Mouse (Mus musculus) G1E-ER4 (cell line): ENCODE data around the gene Rest. TPM values are rescaled to one million over a fixed set of nuclear protein-coding genes. Genes with fewer than 3 reads are reported as not detected.

Experiments
- GATA1 ChIP-seq: IDR thresholded peaks from one replicate; pipeline ENCODE4 v1.8.0; 2012; ENCODE audit warnings: low read length, inconsistent platforms
- polyA plus RNA-seq: library from polyadenylated mRNA; stranded (reverse); fragments of >175 nt; gene quantifications from 2 replicates; pipeline ENCODE4 v1.2.3, GENCODE M21; 2012

Rest gene
- polyA plus RNA-seq, 1 experiment = 6.6 TPM

DNA sequence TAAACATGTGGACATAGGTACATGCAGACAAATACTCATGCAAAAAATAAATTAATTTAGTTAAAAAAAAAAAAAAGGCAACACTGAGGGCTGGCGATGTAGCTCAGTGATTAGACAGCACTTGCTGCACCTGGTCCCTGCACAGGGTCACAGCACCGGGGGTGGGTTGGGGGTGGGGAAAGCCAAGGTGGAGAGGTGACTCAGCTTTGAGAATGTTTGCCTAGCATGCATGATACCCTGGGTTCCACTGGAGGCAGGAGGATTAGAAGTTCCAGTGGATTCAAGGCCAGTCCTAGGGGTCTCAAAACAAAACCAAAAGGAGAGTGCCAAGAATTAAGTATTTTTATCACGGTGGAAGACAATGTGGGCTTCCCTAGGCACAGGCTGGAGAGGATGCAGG is 7.7 kb upstream of the Rest start:
- TF ChIP-seq GATA1 = no peak

DNA sequence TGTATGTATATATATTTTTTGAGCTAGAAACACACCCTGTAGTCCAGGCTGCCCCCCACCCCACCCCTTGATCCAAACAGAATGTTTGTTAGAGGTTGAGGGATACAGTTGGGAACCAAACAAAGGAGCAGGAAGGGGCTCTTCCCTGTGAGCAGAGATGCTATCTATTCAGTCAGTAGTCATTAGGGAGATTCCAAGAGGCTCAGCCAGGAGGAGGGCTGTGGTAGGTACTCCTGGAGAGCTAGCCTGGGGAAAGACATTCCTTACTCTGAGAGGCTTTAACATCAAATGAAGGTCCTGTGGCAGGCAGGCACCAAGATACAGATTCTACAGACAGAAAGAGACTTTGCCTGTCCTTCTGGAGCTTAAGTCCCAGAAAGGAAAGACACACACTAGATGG is 6.0 kb upstream of the Rest start:
- no peak for TF ChIP-seq GATA1

DNA sequence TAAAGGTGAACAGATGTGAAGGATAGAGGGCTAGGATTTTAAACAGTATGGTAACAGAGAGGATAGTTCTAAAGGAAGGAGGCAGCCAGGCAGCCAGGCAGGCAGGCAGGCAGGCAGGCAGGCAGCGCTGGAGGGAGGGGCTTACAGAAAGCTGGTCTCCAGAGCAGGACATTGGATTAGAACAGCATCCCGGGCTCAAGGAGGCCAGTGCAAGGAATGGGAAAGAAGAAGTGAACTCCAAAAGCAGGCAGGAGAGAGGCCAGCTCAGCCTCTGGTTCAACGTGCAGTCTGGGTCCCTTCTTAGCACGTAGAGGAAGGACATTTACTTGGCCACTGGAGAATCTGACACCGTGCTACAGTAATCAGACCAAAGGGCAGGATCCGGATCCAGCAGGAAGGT is 5.2 kb upstream of the Rest start:
- no peak for TF ChIP-seq GATA1

DNA sequence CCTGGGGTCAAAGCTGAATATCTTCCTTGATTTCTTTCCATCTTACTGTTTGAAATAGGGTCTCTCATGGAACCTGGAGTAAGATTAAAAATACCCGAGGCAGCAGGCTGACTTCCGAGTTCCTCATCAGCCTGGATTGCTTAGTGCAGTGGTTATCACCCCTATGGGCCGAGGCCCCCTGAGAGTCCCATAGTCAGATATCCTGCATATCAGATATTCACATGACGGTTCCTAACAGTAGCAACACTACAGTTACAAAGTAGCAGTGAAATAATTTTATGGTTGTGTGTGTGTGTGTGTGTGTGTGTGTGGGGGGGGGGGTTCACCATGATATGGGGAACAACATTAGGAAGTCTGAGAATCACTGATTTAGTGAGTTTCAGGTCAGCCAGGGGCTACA is 4.2 kb upstream of the Rest start:
- no peak for TF ChIP-seq GATA1

DNA sequence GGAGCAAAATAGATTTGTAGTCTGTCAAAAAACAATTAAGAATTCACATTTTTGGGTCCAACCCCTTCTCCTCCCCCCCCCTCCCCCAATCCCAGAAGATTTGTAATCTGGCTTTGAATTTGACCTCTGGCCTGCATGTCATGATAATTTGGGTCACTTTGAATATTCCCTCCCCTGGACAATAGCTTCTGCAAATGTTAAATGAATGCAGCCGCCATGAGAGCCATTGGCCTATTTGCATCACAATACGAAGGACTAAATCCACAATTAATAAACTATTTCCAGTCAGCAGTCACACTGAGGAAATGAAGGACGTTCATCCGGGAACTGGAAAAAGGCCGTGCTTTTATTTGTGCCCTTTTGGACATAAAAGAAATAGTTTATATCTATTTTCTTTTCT is 3.2 kb upstream of the Rest start:
- TF ChIP-seq GATA1 = no peak

DNA sequence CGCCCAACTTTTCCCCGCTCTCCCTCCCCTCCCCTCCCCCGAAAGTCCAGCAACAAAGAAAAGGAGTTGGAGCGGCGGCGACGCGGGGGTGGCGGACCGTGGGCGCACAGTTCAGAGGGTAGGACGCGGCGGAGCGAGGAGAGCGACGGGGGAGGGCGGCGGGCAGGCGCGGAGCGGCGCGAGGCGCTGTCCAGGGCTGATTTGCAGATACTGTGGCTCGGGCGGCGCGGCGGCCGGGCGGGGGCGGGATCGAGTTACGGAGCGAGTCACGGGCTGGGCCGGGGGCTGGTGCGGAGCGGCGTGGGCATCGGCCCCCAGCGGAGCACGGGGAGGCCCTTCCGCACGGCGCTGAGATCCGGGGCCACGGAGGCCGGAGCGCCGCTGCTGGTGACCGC is 377 bp downstream of the Rest start:
- TF ChIP-seq GATA1 = no peak

DNA sequence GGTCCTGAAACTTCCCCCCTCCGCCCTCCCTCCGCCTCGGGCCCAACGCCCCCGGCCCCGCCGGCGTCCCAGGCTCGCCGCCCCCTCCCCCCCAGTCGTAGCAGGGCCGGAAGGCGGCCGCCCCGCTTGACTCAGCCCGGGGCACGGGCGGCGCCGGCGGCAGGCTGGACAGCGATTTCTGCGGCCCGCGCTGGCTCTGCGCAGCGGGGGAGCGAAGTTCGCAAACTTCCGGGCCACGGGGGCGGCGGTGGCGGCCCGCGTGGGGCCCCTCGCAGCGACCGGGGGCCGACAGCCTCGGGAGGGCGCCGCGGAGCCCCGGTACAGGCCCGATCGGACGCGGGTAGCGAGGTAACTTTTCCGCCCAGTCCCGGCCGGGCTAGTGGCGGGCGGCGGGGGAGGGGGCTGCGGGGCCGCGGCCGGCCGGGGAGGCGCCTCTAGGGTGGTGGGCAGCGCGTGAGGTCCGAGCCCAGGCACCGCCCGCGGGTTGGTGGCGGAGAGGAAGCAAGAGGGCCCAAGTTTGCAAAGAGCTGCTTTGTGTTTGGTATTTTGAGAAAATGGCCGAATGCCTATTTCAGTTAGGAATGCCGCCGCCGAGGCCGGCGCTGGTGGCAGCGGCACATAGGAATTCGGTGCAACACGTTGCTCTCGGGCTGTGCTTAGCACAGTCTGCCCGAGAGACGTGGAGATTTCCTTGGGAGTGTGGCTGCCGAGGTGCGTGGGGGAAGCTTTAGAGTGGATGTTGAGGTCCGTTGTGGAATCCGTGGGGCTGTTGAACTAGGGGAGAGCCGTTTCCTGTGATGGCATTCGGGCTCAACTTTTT is 985 bp downstream of the Rest start:
- TF ChIP-seq GATA1 = no peak

DNA sequence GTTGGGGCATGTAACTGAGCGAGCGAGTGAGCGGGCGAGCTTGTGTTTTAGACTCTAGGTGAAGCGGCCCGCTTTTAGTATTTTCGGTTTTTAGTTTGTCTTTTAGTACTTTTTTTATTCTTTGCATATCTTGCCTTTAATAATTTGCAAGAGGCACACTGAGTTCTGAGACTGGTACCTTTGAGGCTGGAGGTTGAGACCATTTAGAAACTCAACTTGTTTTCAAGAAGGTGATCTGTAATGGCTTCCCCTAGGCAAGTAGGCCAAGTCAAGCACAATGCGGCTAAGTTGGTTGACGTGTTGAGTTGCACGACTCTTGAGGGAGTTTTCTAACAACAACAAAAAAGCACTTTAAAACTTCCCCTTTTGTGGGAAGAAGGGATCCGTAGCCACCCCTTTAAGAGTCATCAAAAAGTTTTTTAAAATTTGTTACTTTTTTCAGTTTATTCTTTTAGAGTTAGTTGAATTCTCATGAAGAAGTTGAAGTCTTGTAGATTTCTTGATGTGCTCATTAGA is 1.7 kb downstream of the Rest start:
- no peak for TF ChIP-seq GATA1

DNA sequence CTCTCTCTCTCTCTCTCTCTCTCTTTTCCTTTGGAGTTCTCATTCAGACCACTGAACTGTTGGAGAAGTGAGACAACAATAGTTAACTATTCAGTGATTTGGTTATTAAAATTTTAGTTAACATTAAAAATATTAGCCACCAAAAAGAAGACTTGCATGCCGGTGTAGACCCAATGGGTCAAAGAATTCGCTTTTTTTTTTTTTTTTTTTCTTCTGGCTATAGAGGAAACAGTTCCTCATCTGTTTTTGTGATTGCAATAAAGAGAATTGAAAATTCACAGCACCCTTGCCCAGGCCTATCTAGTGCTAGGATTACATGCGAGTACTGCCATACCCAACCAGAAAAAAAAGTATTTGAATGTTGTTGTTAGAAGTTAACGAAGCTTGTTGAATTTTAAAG is 2.1 kb downstream of the Rest start:
- no peak for TF ChIP-seq GATA1

DNA sequence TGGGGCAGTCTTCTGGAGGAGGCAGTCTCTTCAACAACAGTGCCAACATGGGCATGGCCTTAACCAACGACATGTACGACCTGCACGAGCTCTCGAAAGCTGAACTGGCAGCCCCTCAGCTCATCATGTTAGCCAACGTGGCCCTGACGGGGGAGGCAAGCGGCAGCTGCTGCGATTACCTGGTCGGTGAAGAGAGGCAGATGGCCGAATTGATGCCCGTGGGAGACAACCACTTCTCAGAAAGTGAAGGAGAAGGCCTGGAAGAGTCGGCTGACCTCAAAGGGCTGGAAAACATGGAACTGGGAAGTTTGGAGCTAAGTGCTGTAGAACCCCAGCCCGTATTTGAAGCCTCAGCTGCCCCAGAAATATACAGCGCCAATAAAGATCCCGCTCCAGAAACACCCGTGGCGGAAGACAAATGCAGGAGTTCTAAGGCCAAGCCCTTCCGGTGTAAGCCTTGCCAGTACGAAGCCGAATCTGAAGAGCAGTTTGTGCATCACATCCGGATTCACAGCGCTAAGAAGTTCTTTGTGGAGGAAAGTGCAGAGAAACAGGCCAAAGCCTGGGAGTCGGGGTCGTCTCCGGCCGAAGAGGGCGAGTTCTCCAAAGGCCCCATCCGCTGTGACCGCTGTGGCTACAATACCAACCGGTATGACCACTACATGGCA is 2.8 kb downstream of the Rest start:
- TF ChIP-seq GATA1 = no peak

DNA sequence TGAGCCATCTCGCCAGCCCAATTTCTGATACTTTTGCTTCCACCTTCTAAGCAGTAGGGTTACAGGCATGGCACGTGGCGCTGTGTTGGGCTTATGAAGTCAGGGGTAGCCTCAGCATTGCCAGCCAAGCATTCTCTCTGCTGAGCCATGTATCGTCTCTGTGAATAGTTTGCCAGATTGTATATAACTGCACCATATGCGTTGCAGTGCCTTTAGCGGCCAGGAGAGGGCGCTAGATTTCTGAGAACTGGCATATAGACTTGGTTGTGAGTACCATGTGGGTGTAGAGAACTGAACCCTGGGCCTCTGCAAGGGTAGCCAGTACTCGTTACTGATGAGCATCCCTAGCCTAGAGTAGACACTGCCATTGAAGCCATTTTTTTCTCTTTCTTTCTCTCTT is 4.1 kb downstream of the Rest start:
- no peak for TF ChIP-seq GATA1

DNA sequence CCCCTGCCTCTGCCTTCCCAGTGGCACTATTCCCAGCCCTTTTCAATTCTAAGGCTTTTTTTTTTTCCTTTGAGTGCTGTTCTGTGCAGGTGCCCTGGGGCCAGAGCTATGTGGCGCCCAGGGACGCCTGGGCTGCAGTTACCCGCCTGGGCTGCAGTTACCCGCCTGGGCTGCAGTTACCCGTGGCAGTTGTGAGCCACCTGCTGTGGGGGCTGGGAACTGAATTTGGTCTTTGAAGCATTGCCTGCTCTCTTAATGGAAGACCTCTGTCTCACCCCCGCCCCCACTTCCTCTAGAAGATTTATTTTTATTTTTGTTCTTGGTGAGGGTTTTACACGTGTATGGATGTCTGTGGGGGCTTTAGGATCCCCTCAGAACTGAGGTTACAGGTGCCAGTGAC is 7.9 kb downstream of the Rest start:
- no peak for TF ChIP-seq GATA1

DNA sequence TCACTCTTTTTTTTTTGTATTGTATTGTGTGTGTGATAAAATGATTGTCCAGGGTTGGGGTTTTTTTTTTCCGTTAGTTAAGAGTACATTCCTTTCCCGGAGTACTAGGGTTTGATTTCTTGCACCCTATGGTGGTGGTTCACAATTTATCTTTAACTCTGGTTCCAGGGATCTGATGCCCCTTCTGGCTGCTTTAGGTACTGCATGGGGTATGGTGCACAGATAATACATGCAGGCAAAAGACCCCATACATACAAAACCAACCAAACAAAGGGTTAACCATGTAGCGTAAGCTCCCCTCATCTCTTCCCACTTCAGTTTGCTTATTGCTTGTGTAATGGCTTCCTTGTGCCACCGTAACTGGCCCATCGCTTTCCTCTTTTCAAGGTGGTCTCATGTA is 10.7 kb downstream of the Rest start:
- TF ChIP-seq GATA1 = no peak

DNA sequence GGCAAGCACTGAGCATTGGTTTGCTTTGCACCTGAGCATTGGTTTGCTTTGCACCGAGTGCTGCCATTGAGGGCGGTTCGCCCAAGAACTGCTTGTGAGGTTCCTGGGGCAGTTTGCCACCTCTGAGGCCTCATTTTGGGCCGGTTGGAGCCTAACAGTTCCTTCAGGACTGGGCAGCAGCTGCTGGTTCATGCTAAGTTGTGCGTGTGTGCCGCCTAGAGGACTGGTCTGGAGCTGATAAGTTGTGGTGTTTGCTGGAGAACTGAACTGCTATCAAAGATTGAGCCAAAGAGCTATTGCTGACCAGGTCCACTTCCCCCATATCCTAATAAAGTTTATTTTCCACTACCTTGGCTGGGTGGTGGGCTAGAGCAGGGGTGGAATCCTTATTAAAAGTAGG is 11.9 kb downstream of the Rest start:
- no peak for TF ChIP-seq GATA1

DNA sequence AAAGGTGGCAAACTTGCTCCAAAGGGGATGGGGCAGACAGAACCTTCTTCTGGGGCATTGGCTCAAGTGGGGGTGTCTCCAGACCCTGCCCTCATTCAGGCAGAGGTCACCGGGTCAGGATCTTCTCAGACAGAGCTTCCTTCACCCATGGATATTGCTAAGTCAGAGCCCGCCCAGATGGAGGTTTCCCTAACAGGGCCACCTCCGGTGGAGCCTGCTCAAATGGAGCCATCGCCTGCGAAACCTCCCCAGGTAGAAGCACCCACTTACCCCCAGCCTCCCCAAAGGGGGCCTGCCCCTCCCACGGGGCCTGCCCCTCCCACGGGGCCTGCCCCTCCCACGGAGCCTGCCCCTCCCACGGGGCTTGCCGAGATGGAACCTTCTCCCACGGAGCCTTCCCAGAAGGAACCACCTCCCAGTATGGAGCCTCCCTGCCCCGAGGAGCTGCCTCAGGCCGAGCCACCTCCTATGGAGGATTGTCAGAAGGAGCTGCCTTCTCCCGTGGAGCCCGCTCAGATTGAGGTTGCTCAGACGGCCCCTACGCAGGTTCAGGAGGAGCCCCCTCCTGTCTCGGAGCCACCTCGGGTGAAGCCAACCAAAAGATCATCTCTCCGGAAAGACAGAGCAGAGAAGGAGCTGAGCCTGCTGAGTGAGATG is 16.4 kb downstream of the Rest start:
- TF ChIP-seq GATA1 = no peak

DNA sequence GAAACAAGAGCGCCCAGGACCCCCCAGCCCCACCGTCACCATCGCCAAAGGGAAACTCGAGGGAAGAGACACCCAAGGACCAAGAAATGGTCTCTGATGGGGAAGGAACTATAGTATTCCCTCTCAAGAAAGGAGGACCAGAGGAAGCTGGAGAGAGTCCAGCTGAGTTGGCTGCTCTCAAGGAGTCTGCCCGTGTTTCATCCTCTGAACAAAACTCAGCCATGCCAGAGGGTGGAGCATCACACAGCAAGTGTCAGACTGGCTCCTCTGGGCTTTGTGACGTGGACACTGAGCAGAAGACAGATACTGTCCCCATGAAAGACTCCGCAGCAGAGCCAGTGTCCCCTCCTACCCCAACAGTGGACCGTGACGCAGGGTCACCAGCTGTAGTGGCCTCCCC is 17.0 kb downstream of the Rest start:
- TF ChIP-seq GATA1 = no peak
